Mouse (Mus musculus) layer of hippocampus, adult 2 months (tissue): Measurements from ENCODE around the gene Nrip3. TPM values are rescaled to one million over a fixed set of nuclear protein-coding genes. Genes with fewer than 3 reads are reported as not detected.

ENCODE experiments used
- DNase-seq, 2 experiments: peaks; one replicate each; pipeline ENCODE4 v3.0.0; 2022; ENCODE audit warnings: low spot score in 2 of 2
- H3K27ac ChIP-seq: fragments of 200-600 bp; 2 replicates; pipeline ENCODE4 v1.8.1; 2022
- H3K4me3 ChIP-seq: fragments of 200-600 bp; 2 replicates; pipeline ENCODE4 v1.8.1; 2022; ENCODE audit warnings: mild to moderate bottlenecking
- CTCF ChIP-seq: fragments of 200-600 bp; conservative IDR thresholded peaks from 2 replicates; pipeline ENCODE4 v1.8.1; 2022; ENCODE audit warnings: antibody characterized with exemption, mild to moderate bottlenecking, moderate library complexity
- total RNA-seq, 2 experiments: library from RNA; stranded (reverse); gene quantifications; 2 replicates each; pipeline ENCODE4 v1.2.3; 2021

The Nrip3 gene
- total RNA-seq, 2 experiments from 2014 or later = 229 to 234 TPM

- Histone ChIP-seq H3K27ac (peak within 1 kb of the TSS; percentile 98), H3K4me3 (peak within 1 kb of the TSS; percentile 62)
- DNase-seq = peak; percentile 71 to 84
- TF ChIP-seq CTCF = peak; percentile 46
These were observed 29.6 kb downstream of the Nrip3 start, which contains the start of gene Tmem9b for GRCm38 (mm10) chr7:109752008-109752925. TSS of gene Tmem9b (minus strand) at chr7:109752875.

GRCm38 (mm10) chr7:109751427-109752007 lies 30.3 kb downstream of the Nrip3 start:
- peak overlapping the region; percentile 62 for H3K4me3 ChIP-seq
- DNase-seq = no peak
- no peak for TF ChIP-seq CTCF
- peak overlapping the region; percentile 98 for H3K27ac ChIP-seq

- no peak for DNase-seq
- peak; percentile 67 for TF ChIP-seq CTCF
- no peak overlapping the region for H3K4me3 ChIP-seq
- H3K27ac ChIP-seq = no peak overlapping the region
These were observed 34.1 kb downstream of the Nrip3 start for GRCm38 (mm10) chr7:109747747-109748146.

GRCm38 (mm10) chr7:109741703-109742102 lies 40.1 kb downstream of the Nrip3 start:
- DNase-seq = no peak
- no peak for TF ChIP-seq CTCF
- H3K4me3 ChIP-seq = no peak overlapping the region
- H3K27ac ChIP-seq = no peak overlapping the region

GRCm38 (mm10) chr7:109741060-109741459 lies 40.8 kb downstream of the Nrip3 start:
- no peak for DNase-seq
- Histone ChIP-seq H3K27ac (no peak overlapping the region), H3K4me3 (no peak overlapping the region)
- TF ChIP-seq CTCF = no peak

- no peak for DNase-seq
- no peak for TF ChIP-seq CTCF
- Histone ChIP-seq H3K27ac (no peak overlapping the region), H3K4me3 (no peak overlapping the region)
These were observed 41.9 kb downstream of the Nrip3 start for GRCm38 (mm10) chr7:109739822-109740370.

GRCm38 (mm10) chr7:109734806-109735205 lies 47.0 kb downstream of the Nrip3 start:
- TF ChIP-seq CTCF = no peak
- no peak overlapping the region for H3K27ac ChIP-seq
- H3K4me3 ChIP-seq = no peak overlapping the region
- no peak for DNase-seq

- no peak for TF ChIP-seq CTCF
- no peak within 1 kb of the TSS for H3K4me3 ChIP-seq
- no peak for DNase-seq
- no peak within 1 kb of the TSS for H3K27ac ChIP-seq
These were observed 50.2 kb downstream of the Nrip3 start, which contains the start of gene Ascl3 for GRCm38 (mm10) chr7:109731626-109732025. TSS of gene Ascl3 (minus strand) at chr7:109731726.

- TF ChIP-seq CTCF = no peak
- H3K27ac ChIP-seq = no peak within 1 kb of the TSS
- no peak within 1 kb of the TSS for H3K4me3 ChIP-seq
- DNase-seq = no peak
These were observed 58.1 kb downstream of the Nrip3 start, which contains the start of gene BC051019 for GRCm38 (mm10) chr7:109723697-109724096. TSS of gene BC051019 (minus strand) at chr7:109723850.

- no peak overlapping the region for H3K27ac ChIP-seq
- no peak overlapping the region for H3K4me3 ChIP-seq
- DNase-seq = no peak
- TF ChIP-seq CTCF = no peak
These were observed 58.7 kb downstream of the Nrip3 start for GRCm38 (mm10) chr7:109723114-109723513.

- H3K4me3 ChIP-seq = no peak overlapping the region
- DNase-seq = no peak
- TF ChIP-seq CTCF = peak; percentile 56
- H3K27ac ChIP-seq = no peak overlapping the region
These were observed 59.2 kb downstream of the Nrip3 start for GRCm38 (mm10) chr7:109722618-109723017.

- H3K4me3 ChIP-seq = no peak overlapping the region
These were observed 62.5 kb downstream of the Nrip3 start for GRCm38 (mm10) chr7:109719286-109719685.

GRCm38 (mm10) chr7:109713434-109713982 lies 68.3 kb downstream of the Nrip3 start:
- TF ChIP-seq CTCF = no peak
- Histone ChIP-seq H3K27ac (no peak overlapping the region), H3K4me3 (no peak overlapping the region)
- no peak for DNase-seq

More at GRCm38 (mm10) chr7:109719286-109719685, 62.5 kb downstream of the Nrip3 start:
- H3K27ac ChIP-seq = no peak overlapping the region
- DNase-seq = peak; percentile 35 to 59
- peak; percentile 85 for TF ChIP-seq CTCF
